Mouse (Mus musculus) heart, embryonic 13.5 days (tissue): ENCODE measurements around the gene Usp28. TPM values are rescaled to one million over a fixed set of nuclear protein-coding genes. Genes with fewer than 3 reads are reported as not detected.

Source experiments
- ATAC-seq: fragments of 200-750 bp; cut with Nextera tagmentation; 2 replicates; pipeline ENCODE4 v1.8.0; 2017; ENCODE audit warnings: moderate TSS enrichment; ENCODE audit not compliant: insufficient number of reproducible peaks, low FRiP score, low TSS enrichment; ENCODE audit errors: extremely low read depth
- H3K27ac ChIP-seq: fragments of 300-500 bp; sonication (generic); replicated peaks from 2 replicates; pipeline ENCODE4 v1.5.1; 2015; ENCODE audit warnings: moderate library complexity, mild to moderate bottlenecking, inconsistent platforms
- H3K27me3 ChIP-seq: fragments of 300-500 bp; sonication (generic); replicated peaks from 2 replicates; pipeline ENCODE4 v1.6.1; 2015; ENCODE audit warnings: mild to moderate bottlenecking, inconsistent platforms
- H3K36me3 ChIP-seq: fragments of 300-500 bp; sonication (generic); 2 replicates; pipeline ENCODE4 v1.6.1; 2015; ENCODE audit warnings: mild to moderate bottlenecking, inconsistent platforms
- H3K4me1 ChIP-seq: fragments of 300-500 bp; sonication (generic); 2 replicates; pipeline ENCODE4 v1.6.1; 2015; ENCODE audit warnings: inconsistent platforms
- H3K4me2 ChIP-seq: fragments of 300-500 bp; sonication (generic); 2 replicates; pipeline ENCODE4 v1.6.1; 2015; ENCODE audit warnings: inconsistent platforms, mild to moderate bottlenecking, moderate library complexity
- H3K4me3 ChIP-seq: fragments of 300-500 bp; sonication (generic); 2 replicates; pipeline ENCODE4 v1.5.1; 2015; ENCODE audit warnings: moderate library complexity, mild to moderate bottlenecking, inconsistent platforms
- H3K9ac ChIP-seq: fragments of 300-500 bp; sonication (generic); 2 replicates; pipeline ENCODE4 v1.6.1; 2015; ENCODE audit warnings: inconsistent platforms, mild to moderate bottlenecking, moderate library complexity
- H3K9me3 ChIP-seq: fragments of 300-500 bp; sonication (generic); 2 replicates; pipeline ENCODE4 v1.6.1; 2016; ENCODE audit warnings: inconsistent platforms
- WGBS: fragments of 180-500 bp; shearing (Covaris S2); methylation state at CpG from one replicate; pipeline ENCODE4 v1.1.7; 2015; ENCODE audit warnings: mixed read lengths; 5-methylcytosine and 5-hydroxymethylcytosine counted together
- polyA plus RNA-seq: library from polyadenylated mRNA; unstranded; fragments of >200 nt; fragmentation: Nextera tagmentation; extraction: Ambion mirVana; gene quantifications from 2 replicates; pipeline ENCODE4 v1.2.1, GENCODE M21; 2015

The Usp28 gene
- 89.2 and 97.2 TPM in 2 replicates for polyA plus RNA-seq

DNA sequence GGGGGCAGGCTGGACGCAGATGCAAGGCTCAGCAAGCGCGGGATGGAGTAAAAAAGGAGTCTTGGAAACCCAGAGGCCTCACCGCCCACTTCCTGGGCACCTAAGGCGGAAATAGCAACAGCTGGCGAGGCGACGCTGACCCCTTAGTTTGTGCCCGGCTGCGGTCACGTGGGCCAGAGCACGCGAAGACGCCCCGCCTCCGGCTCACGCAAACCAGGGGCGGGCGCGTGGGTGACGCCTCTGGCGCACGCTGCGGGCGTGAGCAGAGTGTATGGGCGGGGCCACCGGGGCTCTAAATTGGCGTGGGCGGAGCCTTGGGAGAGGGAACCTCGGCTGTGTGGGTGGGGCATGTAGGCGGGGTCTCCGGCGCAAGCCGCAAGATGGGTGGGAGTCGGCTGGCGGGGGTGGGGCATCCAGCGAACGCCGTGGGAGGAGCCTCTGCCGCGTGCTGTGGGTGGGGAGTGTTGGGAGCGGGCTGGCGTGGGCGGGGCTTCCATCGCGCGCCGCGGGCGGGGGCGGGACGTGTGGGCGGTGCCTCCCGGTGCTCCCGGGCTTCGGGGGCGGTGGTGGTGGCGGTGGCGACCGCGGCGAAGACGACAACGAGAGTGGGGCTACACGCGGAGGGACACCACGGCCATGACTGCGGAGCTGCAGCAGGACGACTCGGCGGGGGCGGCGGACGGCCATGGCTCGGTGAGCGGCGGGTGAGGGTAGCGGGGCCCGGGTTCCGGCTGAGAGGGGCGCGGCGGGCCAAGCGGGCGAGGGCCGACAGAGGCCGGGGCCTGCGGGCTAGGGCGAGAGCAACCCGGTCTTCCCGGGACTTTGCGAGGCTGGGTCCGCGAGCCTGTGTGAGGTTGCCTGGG, at the start of gene Usp28:
TSS of gene Usp28 (plus strand) at position 531 of the 863 bp plus-strand sequence.
- under 1% methylated on average over 82 of the region's 94 CpGs for WGBS
- Histone ChIP-seq H3K36me3 (peaks cover 6% of the 10 kb centered on the region; the same call in 1 of the 2 replicates), H3K9me3 (no peaks in the 10 kb centered on the region), H3K9ac (peak within 1 kb of the TSS; percentile 96), H3K27me3 (no peaks in the 10 kb centered on the region), H3K27ac (peak within 1 kb of the TSS; percentile 94), H3K4me3 (peak within 1 kb of the TSS; percentile 92), H3K4me2 (peak within 1 kb of the TSS; percentile 82), H3K4me1 (peaks cover 49% of the 10 kb centered on the region)
- peak; percentile 94 for ATAC-seq

DNA sequence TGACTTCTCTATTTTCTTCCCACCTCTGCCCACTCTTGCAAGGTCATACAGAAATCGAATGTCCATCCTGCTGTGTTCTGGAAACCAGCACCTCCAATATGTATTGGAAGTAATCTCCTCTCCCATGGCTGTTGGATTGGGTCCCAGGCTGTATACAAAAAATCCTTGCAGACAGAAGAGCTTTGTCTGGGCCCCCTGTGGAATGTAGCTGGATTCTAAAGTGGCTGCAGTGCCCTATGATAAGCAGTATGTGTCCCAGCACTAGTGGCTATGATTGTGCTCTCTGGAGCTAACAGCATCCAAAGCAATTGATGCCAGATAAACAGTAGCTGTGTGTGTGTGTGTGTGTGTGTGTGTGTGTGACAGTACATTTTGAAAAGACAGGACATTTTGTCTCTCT, 42.8 kb upstream of the Usp28 start:
- Histone ChIP-seq H3K36me3 (no peaks in the 10 kb centered on the region), H3K9me3 (no peaks in the 10 kb centered on the region), H3K4me1 (peaks cover 17% of the 10 kb centered on the region), H3K27ac (peak overlapping the region; percentile 64), H3K27me3 (no peaks in the 10 kb centered on the region; the same call in 1 of the 2 replicates), H3K9ac (no peak overlapping the region), H3K4me3 (no peak overlapping the region), H3K4me2 (peak overlapping the region; percentile 20)
- 36% methylated on average over 1 of the region's 1 CpGs for WGBS
- ATAC-seq = no peak

DNA sequence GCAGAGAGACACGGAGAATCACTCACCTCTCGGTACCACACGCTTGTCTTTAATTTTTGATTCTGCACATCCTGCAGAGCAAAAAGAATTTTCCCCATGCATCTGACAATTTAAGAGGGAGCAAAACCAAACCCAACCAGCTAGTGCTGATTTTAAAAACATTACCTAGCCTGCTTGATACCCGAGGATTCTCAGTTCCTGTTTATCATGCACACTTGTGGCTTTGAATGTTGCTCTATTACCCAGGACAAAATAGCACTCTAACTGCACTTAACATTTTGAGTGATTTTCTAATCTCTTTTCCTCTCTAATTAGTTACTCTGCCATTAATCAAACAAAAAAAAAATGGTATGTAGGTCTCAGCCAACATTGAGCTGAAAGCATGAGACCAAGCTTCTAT, 37.6 kb upstream of the Usp28 start:
- H3K9me3 ChIP-seq = no peaks in the 10 kb centered on the region
- H3K36me3 ChIP-seq = no peaks in the 10 kb centered on the region
- peaks cover 11% of the 10 kb centered on the region for H3K4me1 ChIP-seq
- H3K4me2 ChIP-seq = no peak overlapping the region
- H3K9ac ChIP-seq = no peak overlapping the region
- no peaks in the 10 kb centered on the region for H3K27me3 ChIP-seq
- no peak overlapping the region for H3K4me3 ChIP-seq
- ATAC-seq = no peak
- H3K27ac ChIP-seq = no peak overlapping the region
- 79% methylated on average over 4 of the region's 4 CpGs for WGBS

DNA sequence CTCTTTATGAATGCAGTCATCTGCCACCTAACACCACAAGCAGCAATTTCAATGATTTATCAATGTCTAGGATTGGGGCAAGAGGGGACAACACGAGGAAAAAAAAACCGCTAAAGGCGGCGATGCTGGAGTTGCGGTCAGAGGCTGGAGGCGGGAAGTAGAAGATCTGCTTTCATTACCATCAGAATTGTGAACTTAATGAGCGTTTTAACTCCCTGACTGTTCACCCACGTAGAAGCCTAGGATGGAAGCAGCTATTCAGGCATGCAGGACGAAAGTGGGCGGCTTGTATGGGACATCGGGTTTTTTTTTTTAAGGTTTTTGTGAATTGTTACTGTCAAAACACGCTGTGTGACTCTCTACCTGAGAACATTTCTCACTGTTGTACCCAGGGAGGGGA, 23.9 kb upstream of the Usp28 start:
- peaks cover 50% of the 10 kb centered on the region for H3K27me3 ChIP-seq
- H3K4me1 ChIP-seq = peaks cover 8% of the 10 kb centered on the region; the same call in 1 of the 2 replicates
- H3K9ac ChIP-seq = no peak overlapping the region
- no peak overlapping the region for H3K27ac ChIP-seq
- no peak for ATAC-seq
- H3K4me3 ChIP-seq = no peak overlapping the region
- H3K9me3 ChIP-seq = no peaks in the 10 kb centered on the region
- 39% methylated on average over 12 of the region's 12 CpGs for WGBS
- no peaks in the 10 kb centered on the region for H3K36me3 ChIP-seq
- H3K4me2 ChIP-seq = peak overlapping the region; percentile 4; the same call in 1 of the 2 replicates

DNA sequence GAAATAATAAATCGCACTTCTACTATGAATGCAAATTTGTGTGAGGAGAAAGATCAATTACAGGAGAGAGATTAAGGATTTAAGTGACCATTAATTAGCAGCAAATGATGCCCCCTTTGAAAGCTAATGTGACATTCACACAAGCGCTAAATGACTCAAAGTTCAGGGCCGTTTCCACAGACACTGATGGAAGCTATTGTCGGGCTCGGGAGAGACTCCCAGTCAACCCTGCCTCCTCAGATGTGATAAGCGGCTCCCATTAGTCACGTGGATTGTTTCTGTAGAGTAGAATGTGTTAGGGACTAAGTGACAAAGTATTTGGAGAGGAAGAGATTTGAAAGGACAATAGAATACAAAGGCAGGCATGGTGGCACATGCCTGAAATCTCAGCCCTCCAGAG, 23.0 kb upstream of the Usp28 start:
- 23% methylated on average over 7 of the region's 7 CpGs for WGBS
- Histone ChIP-seq H3K9ac (no peak overlapping the region), H3K27me3 (peaks cover 54% of the 10 kb centered on the region), H3K27ac (no peak overlapping the region), H3K4me2 (no peak overlapping the region), H3K36me3 (no peaks in the 10 kb centered on the region), H3K9me3 (no peaks in the 10 kb centered on the region), H3K4me1 (peaks cover 8% of the 10 kb centered on the region; the same call in 1 of the 2 replicates), H3K4me3 (no peak overlapping the region)
- no peak for ATAC-seq

DNA sequence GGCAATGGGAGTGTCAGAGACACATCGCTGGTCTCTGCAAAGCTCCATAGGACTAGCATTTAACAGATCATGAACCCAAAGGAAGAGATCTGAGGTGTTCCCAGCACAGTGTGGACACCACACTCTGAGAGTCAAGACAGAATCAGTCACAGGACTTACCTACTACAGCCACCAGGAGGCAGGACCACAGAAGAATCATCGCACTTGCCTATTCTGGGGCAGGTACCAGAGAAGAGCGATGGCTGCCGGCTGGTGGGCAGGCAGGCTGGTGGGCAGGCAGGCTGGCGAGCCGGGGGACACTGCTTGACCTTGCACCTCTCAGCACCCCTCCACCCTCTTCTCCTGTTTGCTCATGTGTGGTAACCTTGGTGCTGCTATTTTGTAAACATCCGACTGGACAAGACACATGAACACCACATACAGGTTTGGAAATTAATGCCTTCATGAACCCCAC, 20.6 kb upstream of the Usp28 start, which contains the start of gene Htr3b:
TSS of gene Htr3b (minus strand) at position 404 of the 454 bp plus-strand sequence.
- no peaks in the 10 kb centered on the region for H3K9me3 ChIP-seq
- no peak within 1 kb of the TSS for H3K4me2 ChIP-seq
- peaks cover 8% of the 10 kb centered on the region; the same call in 1 of the 2 replicates for H3K4me1 ChIP-seq
- ATAC-seq = no peak
- no peak within 1 kb of the TSS for H3K4me3 ChIP-seq
- H3K27me3 ChIP-seq = peaks cover 54% of the 10 kb centered on the region
- no peaks in the 10 kb centered on the region for H3K36me3 ChIP-seq
- H3K9ac ChIP-seq = no peak within 1 kb of the TSS
- WGBS = 54% methylated on average over 7 of the region's 7 CpGs
- no peak within 1 kb of the TSS for H3K27ac ChIP-seq

DNA sequence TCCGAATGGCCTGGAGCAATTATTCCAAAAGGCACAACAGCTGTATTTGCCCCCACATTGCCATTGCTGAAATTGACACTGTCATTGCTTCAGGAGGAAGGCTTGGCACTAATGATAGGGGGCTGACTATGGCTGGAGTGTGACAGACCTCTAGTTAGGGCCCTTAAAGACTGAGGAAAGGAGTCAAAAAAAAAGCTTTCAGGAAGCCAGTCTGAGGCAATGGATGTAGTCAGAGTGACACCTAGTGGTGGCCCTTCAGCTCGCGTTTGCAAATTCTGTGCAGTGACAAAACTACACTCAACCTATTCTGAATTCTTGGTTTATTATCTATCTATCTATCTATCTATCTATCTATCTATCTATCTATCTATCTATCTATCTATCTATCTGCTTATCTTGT, 12.7 kb upstream of the Usp28 start:
- no peak overlapping the region for H3K9ac ChIP-seq
- H3K36me3 ChIP-seq = no peaks in the 10 kb centered on the region
- H3K4me3 ChIP-seq = no peak overlapping the region
- H3K4me1 ChIP-seq = no peaks in the 10 kb centered on the region
- H3K27ac ChIP-seq = no peak overlapping the region
- H3K27me3 ChIP-seq = no peaks in the 10 kb centered on the region
- H3K4me2 ChIP-seq = no peak overlapping the region
- no peaks in the 10 kb centered on the region for H3K9me3 ChIP-seq
- 33% methylated on average over 3 of the region's 3 CpGs for WGBS
- ATAC-seq = no peak

DNA sequence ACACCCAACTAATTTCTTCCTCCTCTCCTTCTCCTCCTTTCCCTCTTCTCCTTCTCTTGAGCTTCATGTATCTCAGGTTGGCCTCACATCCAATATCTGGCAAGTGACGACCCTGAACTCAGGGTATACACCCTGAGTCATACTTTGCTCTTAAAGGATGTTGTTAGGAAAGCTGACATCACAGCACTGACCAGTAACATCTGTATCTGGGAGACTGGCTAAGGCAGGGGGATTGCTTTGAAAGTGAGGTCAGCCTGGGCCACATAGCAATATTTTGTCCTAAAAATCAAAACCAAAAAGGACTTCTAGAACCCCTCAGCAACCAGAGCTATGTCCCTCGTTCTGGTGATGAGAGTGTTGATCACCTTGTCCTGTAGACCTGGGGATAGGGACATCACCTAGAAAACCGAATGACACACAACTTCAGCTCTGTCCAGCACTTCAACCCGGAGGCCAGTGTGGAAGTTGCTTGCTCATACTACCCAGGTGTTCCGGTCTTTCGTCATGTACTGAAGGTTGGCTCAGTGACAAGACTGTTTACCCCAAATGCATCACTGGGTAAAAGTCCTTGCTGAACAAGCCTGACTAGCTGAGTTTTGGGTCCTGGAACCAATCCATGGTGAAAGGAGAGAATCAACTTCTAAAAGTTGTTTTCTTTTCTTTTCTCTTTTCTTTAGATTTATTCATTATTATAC, 8.4 kb upstream of the Usp28 start:
- H3K9ac ChIP-seq = no peak overlapping the region
- no peaks in the 10 kb centered on the region for H3K9me3 ChIP-seq
- H3K4me1 ChIP-seq = peaks cover 18% of the 10 kb centered on the region
- H3K4me3 ChIP-seq = no peak overlapping the region
- no peaks in the 10 kb centered on the region for H3K36me3 ChIP-seq
- 66% methylated on average over 6 of the region's 6 CpGs for WGBS
- no peak for ATAC-seq
- H3K4me2 ChIP-seq = no peak overlapping the region
- H3K27me3 ChIP-seq = no peaks in the 10 kb centered on the region
- no peak overlapping the region for H3K27ac ChIP-seq

DNA sequence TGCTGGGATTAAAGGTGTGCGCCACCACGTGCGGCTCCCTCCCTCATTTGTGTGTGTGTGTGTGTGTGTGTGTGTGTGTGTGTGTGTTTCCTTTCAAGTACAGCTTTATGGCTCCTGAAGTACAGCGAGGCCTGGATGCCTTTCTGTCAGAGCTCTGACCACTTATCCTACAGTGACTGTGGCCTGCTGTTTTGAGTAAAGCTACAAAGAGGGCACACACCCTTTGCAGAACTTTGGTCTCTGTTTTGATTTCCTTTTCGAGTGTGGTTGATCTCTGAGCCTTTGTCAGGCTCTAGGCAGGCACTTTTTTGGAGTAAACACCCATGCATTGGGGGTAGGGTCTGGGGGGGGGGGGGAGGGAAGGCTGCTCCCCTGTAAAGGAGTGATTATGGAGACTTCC, 4.8 kb upstream of the Usp28 start:
- H3K4me1 ChIP-seq = peaks cover 25% of the 10 kb centered on the region
- H3K4me2 ChIP-seq = peak overlapping the region; percentile 18; the same call in 1 of the 2 replicates
- H3K9me3 ChIP-seq = no peaks in the 10 kb centered on the region
- no peaks in the 10 kb centered on the region for H3K27me3 ChIP-seq
- no peak overlapping the region for H3K4me3 ChIP-seq
- H3K36me3 ChIP-seq = no peaks in the 10 kb centered on the region
- ATAC-seq = no peak
- peak overlapping the region; percentile 86 for H3K27ac ChIP-seq
- 32% methylated on average over 5 of the region's 5 CpGs for WGBS
- H3K9ac ChIP-seq = 0 out of 2 replicates have a peak overlapping the region, but pooled peaks have one; percentile 21

- ATAC-seq = no peak
- Histone ChIP-seq H3K9ac (no peak overlapping the region), H3K4me2 (peak overlapping the region; percentile 18; the same call in 1 of the 2 replicates), H3K4me3 (no peak overlapping the region), H3K27me3 (no peaks in the 10 kb centered on the region), H3K36me3 (no peaks in the 10 kb centered on the region), H3K4me1 (peaks cover 25% of the 10 kb centered on the region), H3K27ac (peak overlapping the region; percentile 86), H3K9me3 (no peaks in the 10 kb centered on the region)
- 24% methylated on average over 3 of the region's 3 CpGs for WGBS
These were observed 4.4 kb upstream of the Usp28 start for GRCm38 (mm10) chr9:48980781-48981180.

GRCm38 (mm10) chr9:48981827-48982226, 3.3 kb upstream of the Usp28 start:
- ATAC-seq = no peak
- H3K4me3 ChIP-seq = no peak overlapping the region
- H3K9ac ChIP-seq = no peak overlapping the region
- no peaks in the 10 kb centered on the region for H3K9me3 ChIP-seq
- H3K4me2 ChIP-seq = no peak overlapping the region
- H3K36me3 ChIP-seq = no peaks in the 10 kb centered on the region
- no peaks in the 10 kb centered on the region for H3K27me3 ChIP-seq
- peaks cover 28% of the 10 kb centered on the region for H3K4me1 ChIP-seq
- H3K27ac ChIP-seq = no peak overlapping the region
